Mouse (Mus musculus) gonadal fat pad, adult 2 months (tissue): ENCODE results near the gene Scfd2. TPM values are rescaled to one million over a fixed set of nuclear protein-coding genes. Genes with fewer than 3 reads are reported as not detected.

Experiments used
- DNase-seq: peaks from one replicate; pipeline ENCODE4 v3.0.0-alpha.2; 2012; ENCODE audit warnings: low read depth
- polyA plus RNA-seq: library from polyadenylated mRNA; depleted of rRNA; stranded (reverse); fragments of >200 nt; gene quantifications from 2 replicates; pipeline ENCODE4 v1.2.3, GENCODE M21; 2012

Scfd2 gene
- polyA plus RNA-seq, 1 experiment: 20.2 TPM

DNA sequence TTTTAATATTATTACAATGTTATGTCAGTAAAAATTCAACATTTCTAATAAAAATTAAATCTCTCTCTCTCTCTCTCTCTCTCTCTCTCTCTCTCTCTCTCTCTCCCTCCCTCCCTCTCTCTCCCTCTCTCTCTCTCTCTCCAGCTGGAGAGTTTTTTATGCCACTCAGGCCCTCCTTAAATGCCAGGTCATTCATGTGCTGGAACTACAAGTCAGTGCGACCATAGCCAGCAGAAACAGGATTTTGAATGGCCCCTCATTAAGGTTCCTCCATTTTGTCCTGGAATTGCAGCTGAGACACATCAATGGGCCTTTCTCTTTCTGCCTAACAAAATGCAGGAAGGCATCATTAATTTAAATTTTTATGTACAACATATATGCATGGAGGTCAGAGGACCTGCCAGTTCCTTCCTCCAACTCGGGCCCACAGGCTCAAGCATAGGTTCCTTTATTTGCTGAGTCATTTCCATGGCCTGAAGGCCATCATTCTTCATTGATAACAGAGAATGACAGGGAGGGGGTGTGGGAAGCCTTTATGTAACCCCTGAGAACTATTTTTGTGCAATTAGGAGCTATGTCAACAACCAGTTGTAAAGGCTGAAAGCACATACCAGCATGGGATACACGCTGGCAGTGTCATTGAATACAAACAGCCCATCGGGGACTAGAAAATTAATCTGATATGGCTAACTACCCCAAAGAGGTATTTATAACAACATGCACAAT, 165.4 kb downstream of the Scfd2 start:
- DNase-seq: no peak

GRCm38 (mm10) chr5:74365408-74365807, 166.2 kb downstream of the Scfd2 start:
- no peak for DNase-seq

GRCm38 (mm10) chr5:74363296-74363695, 168.3 kb downstream of the Scfd2 start:
- no peak for DNase-seq

GRCm38 (mm10) chr5:74361531-74361930, 170.0 kb downstream of the Scfd2 start:
- DNase-seq: no peak

- DNase-seq: no peak
Measured at GRCm38 (mm10) chr5:74358033-74358432, 173.5 kb downstream of the Scfd2 start.

GRCm38 (mm10) chr5:74355416-74356177, 176.0 kb downstream of the Scfd2 start:
- no peak for DNase-seq

GRCm38 (mm10) chr5:74350909-74351308, 180.7 kb downstream of the Scfd2 start:
- DNase-seq: no peak

DNA sequence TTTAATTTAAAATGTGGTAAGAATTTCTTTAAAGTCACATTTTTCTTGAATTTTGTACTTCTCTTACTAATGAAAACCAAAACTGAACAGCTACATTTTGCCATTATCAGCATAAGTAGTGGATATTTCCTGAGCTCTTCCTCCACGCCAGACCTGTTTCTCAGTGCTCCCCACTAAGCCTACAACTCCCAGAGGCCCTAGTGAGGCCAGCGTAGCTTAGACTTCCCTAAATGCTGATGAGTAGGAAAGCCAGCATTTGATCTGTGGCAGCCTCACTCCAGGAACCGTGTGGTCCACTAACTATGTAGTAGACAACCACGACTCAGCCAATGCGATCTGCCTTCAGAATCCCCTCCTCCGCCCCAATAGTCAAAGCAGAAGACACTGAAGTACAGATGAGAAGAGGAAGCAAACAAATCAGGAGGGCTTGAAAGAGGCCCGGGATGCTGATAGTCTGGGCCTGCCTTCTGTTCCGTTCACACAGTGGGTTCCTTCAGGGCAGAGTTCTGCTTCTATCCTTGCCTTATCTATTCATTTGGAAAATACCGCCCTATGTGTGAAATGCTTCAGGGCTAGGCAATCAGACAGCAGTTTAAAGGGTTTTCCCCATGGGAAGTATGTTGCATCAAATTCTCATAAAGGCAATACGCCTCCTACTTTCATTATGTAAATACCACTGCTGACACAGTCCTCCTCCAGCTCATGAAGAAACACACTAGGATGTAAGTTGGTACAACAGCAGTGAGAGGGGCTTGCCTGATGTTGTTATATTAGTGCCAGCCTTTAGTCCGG, 183.3 kb downstream of the Scfd2 start:
- DNase-seq: no peak

- no peak for DNase-seq
Measured at GRCm38 (mm10) chr5:74343045-74343444, 188.5 kb downstream of the Scfd2 start.

- no peak for DNase-seq
Measured at GRCm38 (mm10) chr5:74342557-74342956, 189.0 kb downstream of the Scfd2 start.

DNA sequence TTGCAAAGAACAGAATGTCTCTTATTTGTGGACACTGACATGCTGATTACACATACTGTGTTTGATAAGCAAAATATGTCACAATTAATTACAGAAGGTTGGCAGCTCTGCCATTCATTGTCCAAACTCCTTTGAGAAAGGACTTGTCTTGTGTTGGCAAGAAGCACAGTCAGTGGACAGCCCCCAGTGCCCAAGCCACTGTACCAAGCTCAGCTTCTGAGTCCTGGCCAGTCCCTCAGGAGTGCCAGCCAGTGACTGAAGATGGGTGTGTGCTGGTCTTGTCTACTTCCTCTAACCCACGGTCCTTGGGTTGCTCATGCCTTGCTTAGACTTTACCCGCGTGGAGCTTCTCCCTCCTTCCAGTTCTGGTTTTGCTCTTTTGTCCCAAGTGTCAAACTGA, 194.1 kb downstream of the Scfd2 start:
- no peak for DNase-seq

GRCm38 (mm10) chr5:74336780-74337179, 194.8 kb downstream of the Scfd2 start:
- no peak for DNase-seq

GRCm38 (mm10) chr5:74333258-74333657, 198.3 kb downstream of the Scfd2 start:
- no peak for DNase-seq

GRCm38 (mm10) chr5:74326228-74326627, 205.3 kb downstream of the Scfd2 start:
- no peak for DNase-seq

DNA sequence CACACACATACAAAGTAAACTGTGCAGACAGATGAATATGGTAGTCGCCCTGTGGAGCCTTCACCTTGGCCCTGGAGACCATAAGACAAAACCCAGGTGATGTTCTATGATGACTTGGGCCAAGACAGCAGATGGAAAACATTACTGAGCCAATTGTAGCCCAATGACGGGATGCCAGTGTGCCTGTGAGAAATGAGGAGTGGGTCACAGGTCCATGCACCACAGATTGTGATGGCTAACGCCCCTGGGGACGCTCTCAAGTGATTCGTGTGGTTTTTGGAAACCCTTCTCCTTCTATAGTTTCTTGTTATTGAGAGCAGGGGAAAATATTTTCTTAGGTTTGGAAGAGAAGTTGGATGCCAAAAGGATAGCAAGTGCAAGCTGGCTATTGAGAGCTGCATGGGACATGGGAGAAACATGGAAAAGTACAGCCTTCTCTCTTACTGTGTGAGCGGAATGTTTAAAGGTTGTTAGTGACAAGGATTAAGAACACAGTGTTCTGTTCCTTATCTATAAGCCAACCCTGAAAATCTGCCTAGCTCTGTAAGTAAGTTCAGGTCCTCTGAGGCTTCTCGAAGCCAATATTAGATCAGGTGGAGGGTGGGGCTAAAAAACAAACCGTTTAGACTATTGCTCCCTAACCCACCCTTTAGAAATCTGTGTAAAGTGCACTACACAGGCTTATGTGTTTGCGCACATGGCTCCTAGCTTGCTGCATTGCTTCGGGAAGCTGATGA, 210.4 kb downstream of the Scfd2 start:
- no peak for DNase-seq

- no peak for DNase-seq
Measured at GRCm38 (mm10) chr5:74319551-74319950, 212.0 kb downstream of the Scfd2 start.

DNA sequence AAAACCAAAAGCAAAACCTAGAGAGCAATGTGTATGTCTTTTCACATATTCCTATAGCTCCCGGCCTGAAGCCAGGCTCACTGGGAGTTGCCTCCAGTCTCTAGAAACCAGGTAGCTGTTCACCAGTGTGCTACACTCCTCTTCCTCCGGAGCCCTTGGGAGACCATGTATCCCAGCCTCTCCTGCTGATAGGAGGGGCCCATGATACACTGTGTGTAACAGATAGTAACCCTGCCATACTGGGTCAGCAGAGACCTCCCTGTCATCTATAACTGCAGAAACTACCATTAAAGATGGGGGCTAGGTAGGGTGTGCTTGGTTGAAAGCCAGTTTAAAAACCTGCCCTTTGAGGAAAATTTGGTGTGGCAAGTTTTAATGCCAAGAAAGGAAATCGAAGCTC, 214.4 kb downstream of the Scfd2 start:
- no peak for DNase-seq

DNA sequence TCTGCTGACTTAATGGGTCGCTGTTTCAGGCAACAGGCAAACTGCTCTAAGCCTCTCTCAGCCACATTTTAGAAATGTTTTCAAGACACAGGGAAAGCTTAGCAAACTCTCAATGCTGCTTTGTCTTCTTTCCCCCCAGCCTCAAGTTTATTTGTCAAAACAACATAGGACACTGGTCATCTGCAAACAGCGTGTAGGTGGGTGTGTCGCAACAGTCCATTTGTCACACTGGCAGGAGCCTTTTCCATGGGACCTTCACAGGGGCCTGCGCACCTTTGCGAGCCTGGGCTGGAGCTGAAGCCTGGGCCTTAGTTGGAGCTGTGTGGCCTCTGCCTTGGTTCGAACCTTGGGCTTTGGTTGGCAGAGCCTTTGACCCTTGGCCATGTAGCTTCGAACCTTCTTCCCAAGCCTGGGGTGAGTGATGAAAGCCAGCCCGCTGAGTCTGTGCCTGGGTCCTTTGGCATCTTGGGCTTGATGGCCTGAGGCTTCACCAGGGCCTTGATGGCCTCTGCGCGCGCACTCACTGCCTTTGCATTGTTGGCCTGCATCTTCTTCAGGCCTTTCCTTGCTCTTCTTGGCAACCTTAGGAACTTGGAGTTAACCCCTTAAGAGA, 215.1 kb downstream of the Scfd2 start:
- DNase-seq: no peak

DNA sequence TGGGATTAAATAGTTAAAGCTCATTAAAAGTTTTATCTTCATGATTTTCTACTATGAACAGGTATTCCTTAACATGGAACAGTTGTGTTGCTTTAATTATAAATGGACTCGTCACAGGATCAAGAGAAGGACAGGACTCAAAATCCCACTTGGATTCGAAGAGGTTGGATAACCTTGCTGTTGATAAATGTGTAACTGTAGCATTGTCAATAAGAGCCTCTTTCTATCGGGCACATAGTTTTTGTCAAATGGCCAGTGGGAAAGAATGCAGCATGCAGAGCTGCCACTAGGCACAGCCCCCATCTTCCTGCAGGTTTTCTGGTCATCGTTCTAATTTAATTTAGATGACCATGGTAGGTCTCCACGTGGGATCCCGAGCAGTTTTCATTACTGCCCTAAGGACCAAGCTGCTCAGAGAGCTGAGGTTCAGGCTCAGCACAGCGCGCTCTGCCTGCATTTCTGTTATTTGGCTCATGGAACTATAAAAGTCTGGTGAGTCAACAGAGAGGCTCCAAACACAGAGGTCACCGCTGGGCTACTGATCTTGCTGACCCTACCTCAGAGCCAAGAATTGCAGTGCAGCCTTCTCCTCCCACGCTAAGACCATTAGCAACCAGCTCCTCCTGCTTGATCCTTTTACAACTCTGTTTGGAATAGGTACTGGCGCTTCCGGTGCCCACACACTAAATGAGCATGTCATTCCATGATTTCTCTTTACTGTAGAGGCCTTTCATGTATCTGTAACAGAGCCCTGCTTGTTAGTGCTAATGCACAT, 215.9 kb downstream of the Scfd2 start:
- peak; percentile 51 for DNase-seq

GRCm38 (mm10) chr5:74314501-74314900, 217.1 kb downstream of the Scfd2 start:
- DNase-seq: no peak

GRCm38 (mm10) chr5:74313542-74313941, 218.0 kb downstream of the Scfd2 start:
- DNase-seq: no peak
